Mouse (Mus musculus) cerebellum, postnatal 36 days (tissue): ENCODE results near the gene Ctf1.
A peak's percentile ranks its signal among the peaks of the same experiment; 100 is the strongest.

Experiments
- DNase-seq, 2 experiments: peaks; one replicate each; pipeline ENCODE4 v3.0.0; 2021 to 2022; ENCODE audit warnings: mixed read lengths in 2 of 2

Ctf1 gene

DNA sequence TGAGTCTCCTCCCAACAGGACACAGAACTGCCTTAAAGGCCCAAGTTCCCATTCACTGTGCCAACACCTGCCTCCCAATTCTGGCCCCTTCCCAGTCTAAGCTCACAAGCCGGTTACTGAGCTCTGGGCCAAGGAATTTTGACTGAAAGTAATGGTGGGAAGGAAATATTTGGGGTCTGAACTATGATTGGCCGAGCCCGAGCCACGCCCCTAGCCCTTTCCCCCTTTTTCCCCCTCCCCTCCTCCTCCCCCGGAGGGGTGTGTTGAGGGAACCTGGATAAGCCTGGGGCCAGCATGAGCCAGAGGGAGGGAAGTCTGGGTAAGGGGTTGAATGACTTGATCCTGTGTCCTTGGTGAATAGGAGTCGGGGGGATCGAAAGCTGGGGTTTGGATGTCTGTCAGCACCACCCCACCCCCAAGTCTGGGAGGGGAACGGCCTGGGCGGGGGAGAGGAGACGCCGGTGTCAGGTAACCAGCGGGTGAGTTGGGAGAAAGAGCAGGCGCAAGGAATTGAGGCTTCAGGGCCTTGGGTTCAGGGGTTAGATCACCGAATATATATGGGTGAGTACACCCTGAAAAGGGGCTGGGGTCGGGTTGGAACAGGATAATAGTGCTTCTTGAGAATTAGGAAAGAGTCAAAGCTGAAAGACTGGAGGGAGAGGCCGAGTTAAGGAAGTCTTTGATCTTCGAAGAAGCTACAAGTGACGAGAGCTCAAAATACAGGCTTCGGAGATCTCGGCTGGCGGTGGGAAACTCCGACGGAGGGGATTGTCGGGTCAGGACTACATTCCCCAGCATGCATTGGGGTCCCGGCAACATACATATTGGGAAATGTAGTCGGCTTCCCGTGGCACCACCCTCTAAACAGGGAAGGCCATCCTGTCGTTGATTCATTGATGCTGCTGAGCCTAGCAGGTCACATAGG, at the start of gene Ctf1:
Gene Ctf1 (plus strand): TSS at position 276 of the 925 bp plus-strand sequence.
- DNase-seq = peak; percentile 75 to 78

DNA sequence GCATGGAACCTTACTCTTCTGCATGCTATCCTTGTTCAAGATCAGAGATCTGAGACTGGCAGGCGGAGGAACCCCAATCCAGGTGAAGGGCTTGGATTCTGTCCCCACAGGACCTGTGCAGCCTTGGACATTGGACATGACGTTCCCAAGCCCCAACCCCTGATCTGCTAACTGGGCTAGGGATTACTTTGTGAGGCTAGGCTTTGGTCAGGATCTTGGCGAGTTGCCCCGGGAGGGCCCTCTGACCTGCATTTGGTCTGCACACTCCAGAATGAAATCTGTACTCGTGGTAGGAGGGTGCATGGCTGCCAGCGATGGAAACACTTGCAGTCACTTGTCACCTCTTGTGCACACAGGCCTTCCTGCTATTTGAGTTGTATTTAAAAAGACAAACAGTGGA, 49.6 kb upstream of the Ctf1 start:
- DNase-seq = no peak

DNA sequence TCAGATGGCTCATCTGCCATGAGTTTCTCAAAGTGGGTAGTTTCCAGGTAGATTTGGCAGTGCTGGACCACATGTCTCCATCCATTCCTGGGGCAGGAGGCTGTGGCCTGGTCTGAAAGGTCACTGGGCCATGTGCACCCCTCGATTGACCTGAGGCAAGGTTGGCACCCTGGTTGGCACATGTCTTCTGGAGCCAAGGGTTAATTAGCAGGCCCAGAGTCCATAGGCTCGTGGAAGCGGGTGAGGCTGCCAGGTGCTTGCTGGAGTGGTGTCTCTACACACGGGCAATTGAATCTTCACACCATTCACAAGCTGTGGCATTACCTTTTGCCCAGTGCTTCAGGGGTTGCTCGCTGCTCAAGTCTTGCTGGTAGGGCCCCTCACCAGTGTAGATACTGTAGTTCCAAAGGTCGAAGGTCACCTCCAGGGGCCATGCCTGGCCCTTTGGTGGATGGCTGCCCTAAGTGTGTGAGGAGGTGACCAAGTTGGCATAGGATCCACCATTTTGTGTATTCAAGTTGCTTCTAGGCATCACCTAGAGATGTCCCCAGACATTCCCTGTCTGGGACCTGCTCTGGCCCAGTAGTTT, 46.4 kb upstream of the Ctf1 start:
- DNase-seq = no peak

DNA sequence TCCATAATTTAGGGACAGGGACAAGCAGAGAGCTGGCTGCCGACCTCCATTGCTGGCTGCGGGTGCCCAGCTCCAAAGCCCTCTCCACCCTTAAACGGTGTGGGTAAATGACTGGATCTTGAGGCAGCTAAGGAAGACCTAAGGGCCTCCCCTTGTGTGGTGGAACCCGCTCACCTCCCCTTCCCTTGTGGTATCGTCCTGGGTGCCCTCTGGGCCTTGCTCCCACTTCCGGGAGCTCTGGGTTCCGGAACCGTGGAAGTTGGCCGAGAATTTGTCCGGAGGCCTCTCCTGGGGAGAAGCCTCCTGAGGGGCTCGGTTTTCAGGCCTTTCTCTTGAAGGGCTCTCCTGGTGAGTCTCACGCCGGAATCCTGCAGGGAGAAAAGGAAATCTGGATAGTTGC, 45.9 kb upstream of the Ctf1 start:
- DNase-seq = no peak

DNA sequence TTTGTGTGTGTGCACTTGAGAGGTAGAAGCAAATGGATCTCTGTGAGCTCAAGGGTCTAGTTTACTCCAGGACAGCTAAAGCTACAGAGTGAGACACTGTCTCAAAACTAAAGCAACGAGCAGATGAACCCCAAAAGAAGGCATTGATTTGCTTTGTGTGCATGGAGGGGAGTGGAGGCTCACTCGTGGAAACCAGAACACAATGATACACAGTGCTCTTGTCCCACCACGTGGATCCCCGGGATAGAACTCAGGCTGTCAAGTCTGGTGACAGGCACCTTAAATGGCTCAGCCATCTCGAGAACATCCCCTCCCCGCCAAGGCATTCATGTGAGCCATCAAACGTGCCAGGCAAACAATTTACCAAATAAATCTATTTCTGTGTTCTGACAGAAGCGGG, 45.4 kb upstream of the Ctf1 start:
- DNase-seq = no peak

DNA sequence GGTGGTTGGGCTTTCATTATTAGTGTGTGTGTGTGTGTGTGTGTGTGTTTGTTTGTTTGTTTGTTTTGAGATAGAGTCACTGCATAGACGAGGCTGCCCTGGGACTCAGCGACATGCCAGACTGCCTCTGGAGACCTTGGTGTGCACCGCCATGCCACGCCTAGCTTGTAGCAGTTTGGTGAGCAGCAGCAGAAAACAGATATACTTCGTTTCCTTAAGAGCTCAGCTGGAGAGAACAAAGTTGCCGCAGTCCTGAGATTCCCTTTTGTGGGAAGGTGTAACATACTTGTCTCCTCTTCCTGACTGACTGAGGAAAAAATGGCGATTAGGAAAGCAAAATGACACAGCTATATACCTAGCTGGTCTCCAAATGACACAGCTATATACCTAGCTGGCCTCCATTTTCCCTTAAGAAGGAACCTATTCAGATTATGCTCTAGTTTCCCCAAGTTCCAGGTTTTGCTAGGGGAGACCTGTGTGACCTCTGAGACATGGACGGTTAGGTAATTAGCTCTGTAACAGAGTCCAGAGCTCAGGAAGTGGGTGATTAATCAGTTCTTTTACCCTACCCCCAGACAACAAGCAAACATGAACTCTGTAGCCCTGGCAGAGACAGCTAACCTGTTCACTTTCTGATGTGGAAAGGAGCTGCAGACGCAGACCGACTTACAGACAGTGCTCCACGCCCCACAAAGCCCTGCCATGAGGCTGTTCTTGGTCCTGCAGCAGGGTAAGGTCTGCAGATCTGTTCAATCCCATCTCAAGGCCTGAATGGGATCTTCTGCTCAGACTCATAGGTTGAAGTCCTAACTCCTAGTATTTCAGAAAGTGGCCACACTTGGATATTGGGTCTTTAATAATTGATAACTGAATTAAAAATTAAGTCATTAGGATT, 40.4 kb upstream of the Ctf1 start:
- no peak for DNase-seq

DNA sequence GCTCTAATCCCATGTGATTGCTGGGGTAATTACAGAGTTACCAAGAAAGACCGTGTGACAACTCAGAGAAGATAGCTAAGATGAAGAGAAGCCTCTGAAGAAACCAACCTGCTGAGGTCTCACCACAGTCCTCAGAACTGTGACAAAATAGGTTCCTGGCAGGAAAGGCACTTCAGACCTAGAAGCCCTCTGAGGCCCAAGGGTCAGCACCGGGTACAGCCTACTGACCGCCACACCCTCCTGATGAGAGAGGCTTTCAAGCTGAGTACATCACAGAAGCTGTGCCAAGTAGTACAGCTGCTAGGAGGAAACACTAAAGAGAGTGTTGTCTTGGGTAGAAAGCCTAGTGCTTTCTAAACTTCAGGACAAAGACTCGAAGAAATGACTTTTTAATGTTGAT, 39.8 kb upstream of the Ctf1 start:
- no peak for DNase-seq

DNA sequence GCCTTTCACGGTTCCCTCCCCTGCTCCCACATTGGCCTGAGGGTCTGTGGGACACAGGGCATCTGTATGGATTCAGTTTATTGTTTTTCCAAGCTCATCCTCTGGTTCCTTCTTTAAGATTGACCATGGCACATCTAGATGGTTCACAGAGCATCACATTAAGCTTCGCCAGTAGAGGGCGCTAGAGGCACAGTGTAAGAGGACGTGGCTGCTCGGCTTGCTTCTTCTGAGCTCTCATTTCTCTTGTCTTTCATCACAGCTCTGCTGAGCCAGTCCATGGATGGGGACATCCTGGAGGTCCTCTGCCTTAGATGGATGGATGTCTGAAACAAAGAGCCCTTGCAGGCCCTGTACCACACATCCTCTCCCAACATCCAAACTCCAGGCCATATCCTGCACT, 37.6 kb upstream of the Ctf1 start:
- DNase-seq = peak; percentile 87 to 92

DNA sequence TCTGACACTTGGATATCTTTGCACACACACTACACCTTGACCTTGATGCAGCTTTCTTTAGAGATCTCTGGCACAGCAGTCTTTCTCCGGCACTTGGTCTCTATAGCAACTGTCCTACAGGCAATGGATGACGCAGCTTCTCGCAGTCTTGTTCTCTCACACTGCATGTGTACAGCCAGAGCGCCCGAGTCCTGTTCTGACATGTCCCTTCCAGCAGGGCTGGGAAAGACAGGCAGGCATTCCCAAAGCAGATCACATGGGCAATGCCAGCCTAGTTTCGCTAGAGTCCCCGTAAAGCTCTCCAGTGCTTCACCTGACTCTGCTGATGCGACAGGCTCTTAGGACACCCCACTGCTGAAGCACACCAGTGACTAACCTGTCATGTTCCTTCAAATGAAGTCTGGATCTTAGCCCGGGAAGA, 37.1 kb upstream of the Ctf1 start:
- peak in 1 of 2 experiments; percentile 18 for DNase-seq

DNA sequence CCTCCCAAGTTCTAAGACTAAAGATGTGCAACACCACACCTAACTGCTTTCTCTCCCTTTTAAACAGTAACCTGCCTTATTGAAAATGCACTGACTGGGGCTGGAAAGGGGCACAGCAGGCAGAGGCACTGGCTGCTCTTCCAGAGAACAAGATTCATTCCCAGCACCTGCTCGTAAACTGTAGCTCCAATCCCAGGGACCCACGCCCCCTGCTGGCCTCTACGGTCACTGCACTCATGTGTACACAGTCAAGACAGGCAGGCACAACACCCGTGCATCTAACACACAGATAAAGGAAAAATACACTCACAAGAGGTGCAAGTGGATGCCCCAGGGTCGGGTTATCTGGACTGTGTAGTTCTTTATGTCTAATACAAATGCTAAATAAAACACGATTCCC, 35.5 kb upstream of the Ctf1 start:
- peak; percentile 58 to 65 for DNase-seq

DNA sequence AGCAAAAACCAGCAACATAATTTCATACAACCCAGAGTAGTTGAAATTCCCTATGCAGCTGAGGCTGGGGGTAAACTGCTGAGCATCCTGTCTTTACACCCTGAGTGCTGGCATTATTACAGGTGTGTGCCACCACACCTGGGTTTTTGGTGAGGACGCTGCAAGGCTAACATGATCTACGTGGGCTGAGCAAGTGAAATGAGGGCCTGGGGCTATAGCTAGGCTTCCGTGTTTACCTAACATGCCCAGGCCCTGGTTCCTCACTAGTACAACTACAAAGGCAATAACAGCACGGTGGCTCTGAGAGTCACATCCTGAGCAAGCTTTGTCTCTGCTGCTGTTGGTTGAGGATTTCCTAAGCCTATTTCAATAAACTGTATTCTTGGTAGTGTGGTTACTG, 34.9 kb upstream of the Ctf1 start:
- DNase-seq = no peak

DNA sequence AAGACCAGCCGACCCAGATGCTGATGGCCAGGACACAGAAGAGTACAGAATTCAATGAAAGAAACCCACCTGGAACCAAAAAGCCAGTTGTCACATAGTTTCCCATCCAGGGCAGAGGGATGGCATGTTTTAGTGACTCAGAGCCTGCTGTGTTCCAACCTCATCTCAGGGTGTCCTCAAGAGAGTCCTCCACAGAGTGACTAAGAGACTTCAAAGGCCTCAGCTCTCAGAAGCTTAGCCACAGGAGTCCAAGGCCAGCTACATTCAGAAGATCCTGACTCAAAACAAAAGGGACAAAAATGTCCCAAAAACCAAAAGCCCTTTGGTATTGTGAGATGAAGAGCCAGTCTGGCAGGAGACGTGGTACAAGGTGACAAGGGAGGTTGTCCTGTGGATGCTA, 33.7 kb upstream of the Ctf1 start:
- no peak for DNase-seq

DNA sequence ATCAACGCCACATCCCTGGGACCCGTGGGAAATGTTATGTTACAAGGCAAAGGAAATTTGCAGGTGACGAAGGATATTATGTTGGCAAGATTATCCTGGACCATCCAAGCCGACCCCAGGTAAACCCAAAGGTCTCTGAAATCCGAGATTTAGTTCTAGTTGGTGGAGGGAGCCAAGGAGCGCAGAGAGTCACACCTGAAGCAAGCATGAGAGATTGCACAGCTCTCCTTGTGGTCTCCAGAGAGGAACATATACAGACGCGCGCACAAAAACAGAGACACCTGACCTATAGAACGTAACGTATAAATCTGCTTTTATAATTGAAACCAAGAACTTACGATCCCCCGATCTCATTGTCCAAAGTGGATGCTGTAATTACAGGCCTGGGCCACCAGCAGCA, 32.0 kb upstream of the Ctf1 start:
- no peak for DNase-seq

DNA sequence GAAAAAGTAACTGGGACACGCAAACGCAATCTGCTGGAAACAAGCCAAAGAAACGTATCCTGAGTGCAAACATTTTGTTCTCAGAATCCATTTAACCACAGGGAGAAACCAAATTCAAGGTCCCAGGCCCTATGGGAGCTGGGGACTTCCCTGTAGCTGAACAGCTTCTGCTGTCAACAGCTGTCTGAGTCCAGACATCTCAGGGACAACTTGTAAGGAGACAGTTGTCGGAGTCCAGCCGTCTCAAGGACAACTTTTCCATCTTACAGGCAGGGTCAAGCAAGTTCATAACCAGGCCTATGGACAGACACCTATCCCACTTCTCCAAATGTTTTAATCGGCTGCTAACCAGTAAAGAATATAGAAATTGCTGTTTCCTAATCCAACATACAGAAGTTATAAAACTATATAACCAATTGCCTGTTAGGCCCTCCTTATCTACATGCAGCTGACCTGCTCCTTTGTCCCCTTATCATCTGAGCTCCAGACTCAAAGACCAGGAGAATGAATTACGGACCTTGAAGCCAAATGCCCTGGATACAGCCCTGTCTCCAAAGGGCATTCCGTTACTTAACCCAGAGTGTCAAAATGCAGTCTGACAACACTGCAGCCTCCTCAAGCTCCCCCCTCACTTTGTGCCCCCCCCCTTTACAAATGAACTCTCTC, 30.5 kb upstream of the Ctf1 start:
- DNase-seq = no peak

DNA sequence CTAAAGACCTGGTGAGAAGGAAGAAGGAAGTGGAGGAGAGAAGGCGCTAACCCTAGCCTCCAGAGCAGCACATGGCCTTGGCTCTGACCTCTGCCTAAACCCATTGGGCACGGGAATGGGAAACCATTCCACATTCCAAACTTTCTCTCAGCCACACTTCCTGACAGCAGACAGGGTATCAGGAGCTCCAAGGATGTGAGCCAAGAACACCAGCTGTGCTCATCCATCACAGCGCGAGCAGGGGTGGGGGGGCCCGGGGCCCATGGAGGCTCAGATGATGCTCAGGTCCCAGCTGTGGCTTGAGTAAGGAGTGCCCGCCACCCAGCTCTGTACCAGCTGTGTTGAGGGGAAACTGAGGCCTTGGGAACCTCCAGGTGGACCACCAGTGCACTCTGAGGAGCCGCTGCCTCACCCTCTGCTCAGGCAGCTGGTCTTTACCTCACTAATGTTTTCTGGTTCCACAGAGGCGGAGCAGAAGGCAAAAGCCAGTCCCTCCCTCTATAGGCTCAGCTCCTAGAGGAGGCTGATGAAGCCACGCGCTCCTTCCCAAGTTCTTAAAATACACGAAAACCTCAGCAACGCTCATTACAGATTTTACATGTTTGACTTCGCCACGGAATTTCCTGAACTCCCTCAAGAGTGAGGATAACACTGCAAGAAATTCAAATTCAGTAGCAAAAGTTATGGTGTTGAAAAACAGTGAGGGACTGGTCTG, 27.1 kb upstream of the Ctf1 start:
- no peak for DNase-seq

DNA sequence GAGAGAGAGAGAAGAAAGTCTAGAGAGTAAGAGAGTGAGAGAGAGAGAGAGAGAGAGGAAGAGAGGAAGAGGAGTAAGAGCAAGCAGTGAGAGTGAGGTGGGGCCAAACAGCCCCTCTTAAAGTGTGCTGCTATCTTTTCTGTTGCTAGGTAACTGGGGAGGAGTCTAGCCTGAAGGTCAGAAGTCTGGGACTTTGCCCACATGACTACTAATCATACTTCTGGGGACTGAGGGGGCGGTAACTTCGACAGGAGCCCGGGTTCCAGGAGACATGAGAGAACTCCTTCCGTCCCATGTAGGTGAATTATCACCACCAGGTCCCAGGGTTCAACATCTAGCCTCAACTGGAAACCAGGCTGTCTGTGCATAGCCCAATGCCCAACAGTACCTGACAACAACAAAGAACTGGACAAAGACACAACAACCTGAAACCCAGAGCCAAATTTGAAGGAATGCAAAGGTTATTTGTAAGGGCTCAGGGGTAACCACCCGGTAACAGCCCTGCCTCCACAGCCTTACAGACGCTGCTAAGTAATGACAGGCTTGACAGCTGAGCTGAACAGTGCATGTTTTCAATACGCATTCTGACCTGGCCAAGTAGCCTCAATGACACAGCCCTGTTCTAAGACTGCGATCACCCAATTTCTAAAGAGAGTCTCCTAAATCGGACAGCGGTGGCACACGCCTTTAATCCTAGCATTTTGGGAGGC, 25.6 kb upstream of the Ctf1 start:
- DNase-seq = no peak

DNA sequence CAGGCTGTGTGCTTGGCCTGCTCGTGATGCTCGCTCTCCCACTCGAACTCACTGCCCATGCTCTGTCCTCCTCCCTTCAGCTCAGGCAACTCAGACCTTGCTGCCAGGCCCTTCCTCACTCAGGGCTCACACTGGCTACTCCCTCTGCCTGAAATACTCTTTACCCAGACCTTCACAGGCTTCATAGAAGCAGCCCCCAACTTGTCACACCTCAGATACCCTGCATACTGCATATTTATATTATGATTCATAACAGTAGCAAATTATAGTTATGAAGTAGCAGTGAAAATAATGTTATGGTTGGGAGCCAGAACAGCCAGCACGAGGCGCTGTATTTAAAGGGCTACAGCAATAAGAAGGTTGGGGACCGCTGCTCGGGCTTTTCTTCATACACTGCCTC, 23.6 kb upstream of the Ctf1 start:
- no peak for DNase-seq

DNA sequence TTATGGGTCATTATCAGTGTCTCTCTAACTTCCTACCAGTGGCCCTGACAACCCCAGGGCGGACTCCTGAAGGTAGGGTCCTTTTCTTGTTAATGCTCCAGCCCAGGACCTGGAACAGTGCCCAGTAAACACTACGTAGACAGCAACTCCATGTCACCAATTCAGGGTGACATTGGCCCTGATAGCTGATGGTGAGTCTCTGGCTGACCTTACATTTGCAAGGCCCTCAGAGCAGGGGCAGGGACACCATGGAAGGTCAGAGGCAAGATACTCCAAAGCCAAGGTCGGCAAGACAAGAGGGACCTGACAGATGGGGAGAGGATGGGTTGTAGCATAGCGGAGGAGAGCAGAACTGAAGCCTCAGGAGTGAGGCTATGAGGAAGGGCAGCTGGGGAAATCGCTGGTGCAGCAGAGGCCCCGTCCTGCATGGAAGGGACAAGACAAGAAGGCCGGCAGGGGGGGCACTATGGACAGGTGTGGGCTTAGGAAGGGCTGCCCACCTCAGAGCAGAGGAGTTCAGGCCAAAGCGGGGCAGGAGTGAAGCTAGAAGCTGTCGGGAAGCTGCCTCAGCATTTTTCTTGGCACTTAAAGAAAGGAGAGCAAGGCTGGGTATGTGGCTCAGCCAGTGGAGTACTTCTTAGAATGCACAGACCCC, 22.8 kb upstream of the Ctf1 start:
- DNase-seq = no peak

DNA sequence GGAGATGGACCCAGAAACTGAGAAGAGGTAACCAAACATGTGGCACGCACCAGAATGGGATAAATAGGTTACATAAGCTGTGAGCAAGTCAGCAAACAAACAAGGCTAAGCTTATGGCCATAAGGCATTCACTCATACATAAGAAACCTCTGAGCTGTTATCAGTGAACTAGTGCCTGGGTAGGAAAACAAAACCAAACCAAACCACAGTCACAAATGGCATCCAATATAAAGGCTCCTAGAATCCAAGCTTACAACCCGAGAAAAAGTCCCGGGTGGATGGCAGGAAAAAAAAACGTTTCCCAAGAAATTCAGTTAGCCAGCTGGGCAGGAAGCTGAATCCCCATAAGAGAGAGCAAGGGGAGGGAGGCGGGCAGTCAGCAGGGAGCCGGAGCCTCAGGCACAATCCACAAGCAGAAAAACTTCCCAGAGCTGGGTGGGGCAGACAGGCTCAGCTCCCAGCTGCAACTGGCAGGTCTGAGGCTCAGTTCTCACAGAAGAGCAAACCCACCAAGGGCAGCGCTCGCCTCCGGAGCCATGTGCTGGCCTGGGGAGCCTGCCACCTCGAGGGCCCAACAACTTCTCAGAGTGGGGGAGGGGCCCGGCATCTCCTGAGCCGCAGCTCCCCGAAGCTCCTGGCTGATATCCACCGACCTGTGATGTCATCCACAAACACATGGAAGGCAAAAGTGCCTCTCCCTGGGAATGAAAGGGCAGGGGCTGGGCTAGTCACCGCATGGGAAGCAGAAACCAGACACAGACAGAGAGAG, 21.1 kb upstream of the Ctf1 start:
- peak; percentile 72 for DNase-seq

DNA sequence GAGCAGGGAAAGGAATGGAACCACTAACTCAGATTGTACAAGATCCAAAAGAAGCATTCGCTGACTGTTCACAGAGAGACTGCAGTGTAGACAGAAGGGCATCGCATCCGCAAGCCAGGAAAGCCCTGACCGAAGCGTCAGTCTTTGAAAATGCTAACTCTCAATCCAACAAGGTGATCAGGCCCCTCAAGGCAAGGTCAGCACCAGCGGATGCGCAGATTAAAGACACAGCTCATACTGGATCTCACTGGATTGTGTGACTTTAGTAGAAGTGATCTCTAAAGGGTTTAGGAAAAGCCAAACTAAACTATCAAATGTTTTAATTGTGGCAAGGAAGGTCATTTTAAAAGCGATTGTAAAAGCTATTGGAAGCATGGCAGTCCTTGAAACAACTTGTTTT, 19.2 kb upstream of the Ctf1 start:
- DNase-seq = no peak
